Mouse (Mus musculus): ENCODE data around the gene Cyp2c67.
"Not testable (repeated sequence)": the region's sequence is repeated elsewhere in the genome, so short reads cannot be mapped to it uniquely, and the experiment has no call there.

The Cyp2c67 gene

GRCm38 (mm10) chr19:39648938-39649337 is at the start of gene Cyp2c67:
TSS of gene Cyp2c67 (minus strand) at chr19:39649051.
- no peak for DNase-seq (ENCODE audit: low read depth, low spot score)

DNA sequence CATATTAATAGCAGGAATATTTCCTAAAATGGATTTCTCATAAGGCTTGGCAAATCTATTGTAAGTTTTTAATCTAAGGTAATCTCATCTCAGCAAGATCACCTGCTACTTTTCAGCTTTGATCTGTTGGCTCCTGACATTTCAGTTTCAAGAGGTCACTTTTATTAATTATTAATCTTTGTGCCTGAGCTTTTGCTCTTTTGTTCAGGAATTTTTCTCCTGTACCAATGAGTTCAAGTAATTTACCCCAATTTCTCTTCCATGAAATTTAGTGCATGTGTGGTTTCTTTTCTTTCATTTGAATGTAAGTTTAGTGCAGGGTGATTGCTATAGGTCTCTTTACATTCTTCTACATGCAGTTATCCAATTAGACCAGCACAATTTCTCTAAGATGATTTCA is 16.8 kb upstream of the Cyp2c67 start:
- DNase-seq (ENCODE audit: low read depth, low spot score): not testable (repeated sequence)

- DNase-seq (ENCODE audit: low read depth, low spot score): no peak
Measured at GRCm38 (mm10) chr19:39652381-39652780, 3.5 kb upstream of the Cyp2c67 start.

GRCm38 (mm10) chr19:39647519-39647918 is 1.3 kb downstream of the Cyp2c67 start:
- DNase-seq (ENCODE audit: low read depth, low spot score): no peak

DNA sequence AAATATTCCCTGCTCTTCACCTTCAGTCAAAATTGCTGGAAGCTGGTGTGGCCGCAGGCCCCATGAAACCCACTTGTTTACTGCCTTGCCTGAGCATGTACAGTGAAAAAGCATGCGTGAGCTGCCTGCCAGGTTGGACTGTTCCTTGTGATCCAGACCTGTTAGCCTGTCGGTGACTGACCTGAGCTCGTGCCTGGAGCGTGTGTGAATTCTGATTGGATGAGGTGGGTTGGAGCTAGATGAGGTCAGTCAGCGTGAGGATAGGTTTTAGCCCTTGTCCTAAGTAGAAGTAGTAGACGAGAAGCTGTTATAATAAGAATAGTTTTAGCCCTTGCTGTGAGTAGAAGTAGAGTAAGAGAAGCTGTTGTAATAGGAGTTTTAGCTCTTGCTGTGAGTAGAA is 4.3 kb downstream of the Cyp2c67 start:
- DNase-seq (ENCODE audit: low read depth, low spot score): not testable (repeated sequence)

Measured in brain, adult 2 months (tissue).